Mouse (Mus musculus) heart, postnatal 36 days (tissue): ENCODE data around the gene Nr1d2. TPM values are rescaled to one million over a fixed set of nuclear protein-coding genes. Genes with fewer than 3 reads are reported as not detected.
A peak's percentile ranks its signal among the peaks of the same experiment; 100 is the strongest.
"Not testable (repeated sequence)": the region's sequence is repeated elsewhere in the genome, so short reads cannot be mapped to it uniquely, and the experiment has no call there.

Source experiments
- DNase-seq, 2 experiments: peaks; one replicate each; pipeline ENCODE4 v3.0.0; 2021 to 2022
- intact Hi-C: fragments of 180-260 bp; cut with DNase I; formaldehyde crosslinking; loops from one replicate; pipeline ENCODE4 v1.15.1; 2025
- microRNA-seq, 2 experiments: library from miRNA; unstranded; fragments of <30 nt; microRNA quantifications; one replicate each; pipeline ENCODE4 v1.2.0; 2021; ENCODE audit warnings: borderline number of aligned reads in 2 of 2
- total RNA-seq, 2 experiments: library from RNA; stranded (reverse); gene quantifications; 2 replicates each; pipeline ENCODE4 v1.2.3; 2021

Nr1d2 gene
- total RNA-seq, 2 experiments from 2014 or later: 88.5 to 111 TPM

GRCm38 (mm10) chr14:18233981-18234960 lies 4.7 kb downstream of the Nr1d2 start:
- peak in 1 of 2 experiments; percentile 49 for DNase-seq
- intact Hi-C loops: loop anchor here (5.0 kb wide), 1 partner anchor 93 kb away; no protein-coding TSS in a partner anchor

DNA sequence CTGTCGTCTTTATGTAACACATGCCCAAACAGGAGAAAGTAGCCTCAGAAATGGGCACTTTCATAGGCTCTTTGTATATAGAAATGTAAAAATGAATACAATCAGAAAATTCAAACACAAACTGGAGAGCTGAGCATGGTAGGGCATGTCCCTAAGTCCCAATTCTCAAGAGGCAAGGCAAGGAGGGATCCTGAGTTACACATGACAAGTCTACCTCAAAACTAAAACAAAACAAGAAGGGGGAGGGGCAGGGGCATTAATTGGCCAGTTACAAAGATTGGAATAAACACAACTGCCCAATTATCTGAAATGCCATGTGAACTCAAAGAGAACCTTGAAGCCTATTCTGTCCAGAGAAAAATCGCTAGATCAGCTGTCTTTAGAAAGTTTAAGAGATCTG lies 5.9 kb downstream of the Nr1d2 start:
- intact Hi-C loops: loop anchor here (5.0 kb wide), 1 partner anchor 94 kb away; no protein-coding TSS in a partner anchor
- no peak for DNase-seq

- not testable (repeated sequence) for DNase-seq
- intact Hi-C loops: loop anchor here (5.0 kb wide), 1 partner anchor 95 kb away; no protein-coding TSS in a partner anchor
Measured at GRCm38 (mm10) chr14:18231866-18232265, 7.1 kb downstream of the Nr1d2 start.

- intact Hi-C loops: loop anchor here (5.0 kb wide), 1 partner anchor 98 kb away; no protein-coding TSS in a partner anchor
- DNase-seq: not testable (repeated sequence)
Measured at GRCm38 (mm10) chr14:18229751-18230150, 9.2 kb downstream of the Nr1d2 start.

- intact Hi-C loops, DNase-seq: not testable (repeated sequence)
Measured at GRCm38 (mm10) chr14:18226181-18226580, 12.7 kb downstream of the Nr1d2 start.

GRCm38 (mm10) chr14:18225431-18225830 lies 13.5 kb downstream of the Nr1d2 start:
- intact Hi-C loops, DNase-seq: not testable (repeated sequence)

- intact Hi-C loops: no loop called here
- DNase-seq: no peak
Measured at GRCm38 (mm10) chr14:18221977-18222376, 16.9 kb downstream of the Nr1d2 start.

DNA sequence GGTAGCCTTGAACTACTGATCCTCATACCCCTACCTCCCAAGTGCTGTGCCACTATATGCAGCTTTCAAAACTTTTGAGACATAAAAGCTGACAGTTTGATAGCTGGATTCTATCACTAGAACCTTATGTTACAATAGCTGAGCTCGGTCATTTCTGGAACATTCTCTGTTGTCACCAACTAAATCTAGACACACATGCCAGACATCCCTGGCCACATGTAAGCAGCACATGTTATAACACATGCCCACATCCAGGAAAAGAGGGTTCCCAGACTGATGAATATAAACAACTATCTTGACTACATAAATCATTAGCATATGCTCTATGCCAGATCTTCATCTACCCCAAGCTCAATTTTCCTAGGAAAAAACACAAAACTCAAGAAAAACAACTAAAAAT lies 21.8 kb downstream of the Nr1d2 start:
- no peak for DNase-seq
- intact Hi-C loops: no loop called here

DNA sequence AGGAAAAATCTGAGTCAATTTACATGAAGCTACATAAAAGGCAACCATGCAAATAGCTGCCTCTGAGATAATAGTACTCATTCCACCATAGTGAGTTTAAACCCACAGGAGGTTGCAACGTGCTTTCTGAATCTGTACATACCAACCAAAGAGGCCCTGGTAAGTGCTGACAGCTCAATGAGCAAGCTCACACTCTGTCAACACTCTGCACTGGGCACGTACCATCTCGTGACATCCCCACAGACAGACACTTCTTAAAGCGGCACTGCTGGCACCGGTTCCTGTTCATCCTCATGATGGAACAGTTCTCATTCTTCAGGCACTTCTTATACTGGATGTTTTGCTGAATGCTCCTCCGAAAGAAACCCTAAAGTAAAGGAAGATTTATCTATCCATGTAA lies 22.5 kb downstream of the Nr1d2 start:
- intact Hi-C loops: no loop called here
- no peak for DNase-seq

- no peak for DNase-seq
Measured at GRCm38 (mm10) chr14:18210795-18211194, 28.1 kb downstream of the Nr1d2 start.

DNA sequence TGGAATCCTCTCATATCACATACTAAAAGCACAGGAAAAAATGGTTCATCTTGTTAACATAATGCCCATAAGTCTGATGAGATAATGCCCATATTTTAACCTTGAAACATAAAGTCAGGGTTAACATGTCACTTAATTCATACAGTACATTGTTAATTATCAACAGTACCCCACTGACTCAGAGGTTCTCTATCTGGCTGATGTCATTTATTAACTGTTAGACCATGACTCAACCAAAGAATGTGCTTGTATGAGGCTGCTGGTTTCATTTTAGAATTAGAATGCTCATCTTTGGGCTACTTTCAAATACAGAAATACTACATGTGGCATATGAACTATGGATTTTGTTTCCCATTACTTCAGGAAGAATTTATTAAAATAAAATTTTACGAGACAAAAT lies 34.6 kb downstream of the Nr1d2 start:
- intact Hi-C loops, DNase-seq: not testable (repeated sequence)

More at GRCm38 (mm10) chr14:18210795-18211194, 28.1 kb downstream of the Nr1d2 start:
- intact Hi-C loops: loop anchor here (2.0 kb wide), 1 partner anchor 74 kb away; no protein-coding TSS in a partner anchor

DNA sequence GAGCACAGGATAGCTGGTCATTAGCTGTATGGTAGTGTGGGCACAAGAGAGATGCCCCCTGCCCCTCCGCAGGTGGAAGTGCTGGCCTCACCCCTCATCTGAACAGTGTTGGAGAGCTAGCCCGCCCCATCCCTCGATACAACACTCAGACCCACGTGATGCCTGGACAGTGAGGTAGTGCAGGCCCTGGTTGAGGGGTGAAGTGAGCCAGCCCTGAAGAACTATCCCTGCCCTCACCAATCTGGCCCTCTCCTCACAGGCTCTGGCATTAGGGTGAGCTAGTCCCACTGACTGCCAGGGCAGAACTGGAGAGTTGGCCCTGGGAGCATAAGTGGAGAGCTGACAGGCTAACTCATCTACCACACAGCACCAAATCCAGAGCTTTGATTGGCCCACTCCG lies 37.5 kb downstream of the Nr1d2 start:
- intact Hi-C loops: no loop called here

DNA sequence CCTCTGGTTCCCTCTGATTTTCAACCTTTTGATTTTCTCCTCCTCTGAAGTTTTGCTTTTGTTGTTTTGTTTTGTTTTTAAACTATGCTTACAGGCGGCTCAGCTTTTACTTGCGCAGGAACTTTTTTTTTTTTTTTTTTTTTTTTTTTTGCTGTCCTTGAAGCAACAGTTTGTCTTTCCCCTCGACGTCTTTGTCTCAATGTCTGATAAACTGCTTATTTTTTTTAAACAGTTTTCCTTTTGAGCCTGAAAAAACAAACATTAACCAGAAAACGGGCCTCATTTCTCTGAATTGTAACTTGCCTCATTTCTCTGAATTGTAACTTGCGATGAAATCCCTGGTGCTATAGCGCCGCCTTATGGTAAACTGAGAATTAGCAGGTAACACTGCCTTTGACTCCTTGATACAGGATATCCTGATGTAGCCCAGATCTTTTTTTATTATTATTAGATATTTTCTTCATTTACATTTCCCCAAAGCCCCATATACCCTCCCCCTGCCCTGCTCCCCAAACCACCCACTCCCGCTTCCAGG lies 52.0 kb downstream of the Nr1d2 start:
- intact Hi-C loops: loop anchor here (5.0 kb wide), 1 partner anchor 785 kb away; no protein-coding TSS in a partner anchor
- peak in 1 of 2 experiments; percentile 41 for DNase-seq

More for the DNA sequence above, 37.5 kb downstream of the Nr1d2 start:
- no peak for DNase-seq

GRCm38 (mm10) chr14:18177531-18177930 lies 61.4 kb downstream of the Nr1d2 start:
- intact Hi-C loops, DNase-seq: not testable (repeated sequence)

DNA sequence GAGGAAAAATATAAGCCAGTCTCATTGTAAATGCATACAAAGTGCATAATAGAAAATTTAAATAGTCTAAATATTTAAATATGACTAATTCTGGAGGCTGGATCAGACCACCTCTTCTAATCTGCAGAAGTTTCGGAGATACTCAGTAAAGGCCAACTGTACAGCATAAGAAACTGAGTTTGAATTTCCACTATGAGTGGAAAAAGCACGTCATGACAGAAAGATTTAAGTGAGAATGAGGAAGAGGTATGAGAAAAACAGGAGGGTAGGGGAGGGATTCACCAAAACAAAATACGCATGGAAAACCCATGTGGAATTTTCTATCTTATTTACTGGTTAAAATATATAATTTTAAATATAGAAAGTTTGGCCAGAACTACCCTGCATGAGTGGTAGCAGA lies 71.3 kb downstream of the Nr1d2 start:
- DNase-seq: no peak
- intact Hi-C loops: loop anchor here (5.0 to 10.0 kb wide), 2 partner anchors 513 to 765 kb away; no protein-coding TSS in a partner anchor

DNA sequence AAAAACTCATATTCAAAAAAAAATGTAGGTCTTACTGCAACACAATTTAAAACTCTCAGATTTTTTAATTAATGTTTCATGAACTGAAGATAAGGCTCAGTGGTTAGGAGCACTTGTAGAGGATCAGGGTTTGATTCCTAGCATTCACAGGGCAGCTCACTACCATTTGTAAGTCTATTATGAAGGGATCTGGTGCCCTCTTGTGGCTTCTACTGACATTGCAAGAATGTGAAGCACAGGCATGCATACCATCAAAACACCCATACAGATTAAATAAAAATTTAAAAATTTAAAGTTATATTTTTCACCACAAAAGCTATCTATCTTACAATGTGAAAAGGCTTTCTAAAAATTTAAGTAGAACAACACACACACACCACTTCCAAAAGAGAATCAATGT lies 71.9 kb downstream of the Nr1d2 start:
- intact Hi-C loops: loop anchor here (5.0 to 10.0 kb wide), 2 partner anchors 512 to 765 kb away; no protein-coding TSS in a partner anchor

More for the DNA sequence above, 71.9 kb downstream of the Nr1d2 start:
- DNase-seq: peak; percentile 34 to 48

Small RNA genes within 50 kb of the gene (microRNA-seq; reads per million reads assigned to microRNA genes)
- 0 reads per million in 2 experiments for gene Gm44469

Other genes with a start within 250 kb of the Nr1d2 start
- gene Nkiras1, start 32.0 kb upstream of the Nr1d2 start, total RNA-seq: 10 to 100 TPM; 32.7 to 36.0 TPM
- gene Rpl15, start 32.3 kb upstream of the Nr1d2 start, total RNA-seq: 100 to 1,000 TPM; 543 to 581 TPM
- gene Ube2e1, start 92.7 kb upstream of the Nr1d2 start, total RNA-seq: 10 to 100 TPM; 38.5 to 41.5 TPM